8 mouse cellular contexts compared by ENCODE assay signal in genomic region chr17:29928751-29929237, GRCm38 (mm10). TPM values are rescaled to one million over a fixed set of nuclear protein-coding genes. Genes with fewer than 3 reads are reported as not detected.
DNase-seq lines count a peak whose midpoint lies in the region; ATAC-seq and TF ChIP-seq lines count a peak whose summit lies in the region.

No protein-coding gene starts in this region.

- no peak overlapping the region for H3K4me3 ChIP-seq in heart, embryonic 13.5 days
- H3K4me3 ChIP-seq in lung, embryonic 14.5 days (ENCODE audit: low read depth, low read length) = no peak overlapping the region

- H3K9me3 ChIP-seq in heart, embryonic 13.5 days = no peaks in the 10 kb centered on the region
- no peaks in the 10 kb centered on the region for H3K9me3 ChIP-seq in lung, embryonic 14.5 days (ENCODE audit: low read depth, low read length)

- H3K4me2 ChIP-seq in heart, embryonic 13.5 days = peak overlapping the region; percentile 36
- H3K4me2 ChIP-seq in lung, embryonic 14.5 days = peak overlapping the region; percentile 25

- peaks cover 10% of the 10 kb centered on the region for H3K4me1 ChIP-seq in heart, embryonic 13.5 days
- no peaks in the 10 kb centered on the region for H3K4me1 ChIP-seq in lung, embryonic 14.5 days (ENCODE audit: insufficient read depth)

- H3K36me3 ChIP-seq in heart, embryonic 13.5 days = no peaks in the 10 kb centered on the region
- H3K36me3 ChIP-seq in lung, embryonic 14.5 days (ENCODE audit: insufficient read depth) = no peaks in the 10 kb centered on the region

- H3K27me3 ChIP-seq in heart, embryonic 13.5 days (replicated peaks) = peaks cover 12% of the 10 kb centered on the region
- H3K27me3 ChIP-seq in lung, embryonic 14.5 days (ENCODE audit: insufficient read depth, low read length) = peaks cover 6% of the 10 kb centered on the region

- peak overlapping the region; percentile 1; the same call in 1 of the 2 replicates for H3K9ac ChIP-seq in heart, embryonic 13.5 days
- no peak overlapping the region for H3K9ac ChIP-seq in lung, embryonic 14.5 days

- TF ChIP-seq CTCF in lung, embryonic 14.5 days (IDR thresholded peaks at IDR 0.05; ENCODE audit: low read depth) = peak; percentile 27; the same call in 1 of the 2 replicates

- WGBS in heart, embryonic 13.5 days = 14% methylated on average over 16 of the region's 16 CpGs
- WGBS in lung, embryonic 14.5 days = 17% methylated on average over 16 of the region's 16 CpGs

- no peak overlapping the region for H3K27ac ChIP-seq in heart, embryonic 13.5 days (replicated peaks)
- no peak overlapping the region for H3K27ac ChIP-seq in lung, embryonic 14.5 days (ENCODE audit: low read depth)

- ATAC-seq in cerebellum, adult (ENCODE audit: insufficient number of reproducible peaks, low FRiP score, low TSS enrichment) = no peak
- ATAC-seq in heart, embryonic 13.5 days (ENCODE audit: extremely low read depth, insufficient number of reproducible peaks, low FRiP score, low TSS enrichment) = 0 out of 2 replicates have a peak, but pooled peaks have one; percentile 16
- ATAC-seq in lung, embryonic 14.5 days (ENCODE audit: insufficient read depth) = no peak

- DNase-seq in cerebellum, adult 11 months = peak; percentile 5
- DNase-seq in B cell, adult 2 months = peak; percentile 23 to 37
- DNase-seq in cerebellum, adult 8-10 months = peak; percentile 17
- peak; percentile 67 for DNase-seq in kidney, postnatal 10 days
- DNase-seq in lung, embryonic 14.5 days = peak; percentile 28
- DNase-seq in urinary bladder, postnatal 14 days (ENCODE audit: low spot score) = peak; percentile 63

RNA-seq across cellular contexts. Expression of gene Mdga1, which starts 41.1 kb away (rescaled TPM):
- 4.4 TPM in 2 replicates for polyA plus RNA-seq in heart, embryonic 13.5 days (2015; fragmentation: Nextera tagmentation; extraction: Ambion mirVana)
- 4.7 and 8.9 TPM in 2 replicates for polyA plus RNA-seq in lung, embryonic 14.5 days (2014; fragmentation: Nextera tagmentation; extraction: Ambion mirVana)

Comparison
In these comparisons a context has a peak if more than half of its experiments do, and no peak if none do; other contexts are left out.
1. DNase-seq: peak in every context shown above with its lines; median percentile 67 in kidney, postnatal 10 days; 63 in urinary bladder, postnatal 14 days; 30 in B cell, adult 2 months; 28 in lung, embryonic 14.5 days; 17 in cerebellum, adult 8-10 months; 5 in cerebellum, adult 11 months.